Mouse (Mus musculus): ENCODE measurements at regions not wholly inside any gene's neighbourhood (a gene's known extent, or its start where the extent isn't known, plus 50 kb on each side); places are given as distances from the start of the nearest gene placed in this dataset.
A peak's percentile ranks its signal among the peaks of the same experiment; 100 is the strongest.

GRCm38 (mm10) chr13:28724300-28724699 lies 229.2 kb downstream of the Sox4 start:
- TF ChIP-seq EP300 (IDR thresholded peaks at IDR 0.05) (peak; percentile 94), CTCF (IDR thresholded peaks at IDR 0.05) (no peak)

Data from lung, postnatal 0 days (tissue).